Mouse (Mus musculus) heart, embryonic 16.5 days (tissue): ENCODE measurements around the gene Pianp. TPM values are rescaled to one million over a fixed set of nuclear protein-coding genes. Genes with fewer than 3 reads are reported as not detected.

Experiments
- ATAC-seq: fragments of 200-750 bp; cut with Nextera tagmentation; replicated peaks from 2 replicates; pipeline ENCODE4 v1.8.0; 2017; ENCODE audit warnings: moderate number of reproducible peaks; ENCODE audit not compliant: insufficient read depth, low FRiP score; ENCODE audit errors: extremely low read depth
- H3K27ac ChIP-seq: fragments of 300-500 bp; sonication (generic); 2 replicates; pipeline ENCODE4 v1.5.1; 2014; ENCODE audit warnings: mild to moderate bottlenecking, low read length, control low read depth, moderate library complexity
- H3K27me3 ChIP-seq: fragments of 300-500 bp; sonication (generic); 2 replicates; pipeline ENCODE4 v1.6.1; 2014; ENCODE audit warnings: low read length, mixed read lengths; ENCODE audit not compliant: control insufficient read depth, insufficient read depth
- H3K36me3 ChIP-seq: fragments of 300-500 bp; sonication (generic); 2 replicates; pipeline ENCODE4 v1.6.1; 2014; ENCODE audit not compliant: control insufficient read depth, insufficient read depth
- H3K4me1 ChIP-seq: fragments of 300-500 bp; sonication (generic); 2 replicates; pipeline ENCODE4 v1.6.1; 2014; ENCODE audit warnings: low read length, mixed read lengths; ENCODE audit not compliant: control insufficient read depth, insufficient read depth
- H3K4me2 ChIP-seq: fragments of 300-500 bp; sonication (generic); 2 replicates; pipeline ENCODE4 v1.6.1; 2014; ENCODE audit warnings: low read depth, mild to moderate bottlenecking, control low read depth, low read length
- H3K4me3 ChIP-seq: fragments of 300-500 bp; sonication (generic); 2 replicates; pipeline ENCODE4 v1.5.1; 2014; ENCODE audit warnings: mild to moderate bottlenecking, control low read depth, low read length
- H3K9ac ChIP-seq: fragments of 300-500 bp; sonication (generic); 2 replicates; pipeline ENCODE4 v1.6.1; 2014; ENCODE audit warnings: low read length, control low read depth
- H3K9me3 ChIP-seq: fragments of 300-500 bp; sonication (generic); replicated peaks from 2 replicates; pipeline ENCODE4 v1.6.1; 2016; ENCODE audit warnings: low read length; ENCODE audit not compliant: control insufficient read depth
- WGBS: fragments of 180-500 bp; shearing (Covaris S2); extraction: QIAGEN DNeasy Blood & Tissue Kit; methylation state at CpG from one replicate; pipeline ENCODE4 v1.1.7; 2014; 5-methylcytosine and 5-hydroxymethylcytosine counted together
- polyA plus RNA-seq: library from polyadenylated mRNA; unstranded; fragments of >200 nt; fragmentation: Nextera tagmentation; extraction: Ambion mirVana; gene quantifications from 2 replicates; pipeline ENCODE4 v1.2.1, GENCODE M21; 2015

The Pianp gene
- polyA plus RNA-seq, 1 experiment from 2014 or later: 0.54 TPM

- Histone ChIP-seq H3K9me3 (peaks cover 5% of the 10 kb centered on the region; the same call in 1 of the 2 replicates), H3K27me3 (no peaks in the 10 kb centered on the region), H3K36me3 (peaks cover 13% of the 10 kb centered on the region), H3K27ac (peak overlapping the region; percentile 92), H3K4me1 (peaks cover 16% of the 10 kb centered on the region), H3K9ac (peak overlapping the region; percentile 92), H3K4me3 (peak overlapping the region; percentile 90), H3K4me2 (peak overlapping the region; percentile 89)
- WGBS: 10% methylated on average over 14 of the region's 15 CpGs
- ATAC-seq: no peak
These were observed 30.7 kb upstream of the Pianp start for GRCm38 (mm10) chr6:124965747-124966146.

GRCm38 (mm10) chr6:124966466-124967118 lies 29.9 kb upstream of the Pianp start:
- Histone ChIP-seq H3K36me3 (peaks cover 10% of the 10 kb centered on the region), H3K4me2 (peak overlapping the region; percentile 89), H3K9me3 (peaks cover 5% of the 10 kb centered on the region; the same call in 1 of the 2 replicates), H3K9ac (no peak overlapping the region; the same call in 1 of the 2 replicates), H3K27ac (no peak overlapping the region; the same call in 1 of the 2 replicates), H3K4me3 (peak overlapping the region; percentile 90), H3K27me3 (no peaks in the 10 kb centered on the region), H3K4me1 (peaks cover 16% of the 10 kb centered on the region)
- no peak for ATAC-seq
- WGBS: 94% methylated on average over 7 of the region's 7 CpGs

- WGBS: 61% methylated on average over 4 of the region's 4 CpGs
- no peak for ATAC-seq
- H3K27ac ChIP-seq: no peak overlapping the region
- no peak overlapping the region for H3K4me2 ChIP-seq
- H3K36me3 ChIP-seq: peaks cover 10% of the 10 kb centered on the region
- H3K27me3 ChIP-seq: no peaks in the 10 kb centered on the region
- H3K4me1 ChIP-seq: peaks cover 16% of the 10 kb centered on the region
- no peak overlapping the region for H3K4me3 ChIP-seq
- H3K9me3 ChIP-seq: peaks cover 5% of the 10 kb centered on the region; the same call in 1 of the 2 replicates
- no peak overlapping the region for H3K9ac ChIP-seq
These were observed 28.7 kb upstream of the Pianp start for GRCm38 (mm10) chr6:124967766-124968165.

DNA sequence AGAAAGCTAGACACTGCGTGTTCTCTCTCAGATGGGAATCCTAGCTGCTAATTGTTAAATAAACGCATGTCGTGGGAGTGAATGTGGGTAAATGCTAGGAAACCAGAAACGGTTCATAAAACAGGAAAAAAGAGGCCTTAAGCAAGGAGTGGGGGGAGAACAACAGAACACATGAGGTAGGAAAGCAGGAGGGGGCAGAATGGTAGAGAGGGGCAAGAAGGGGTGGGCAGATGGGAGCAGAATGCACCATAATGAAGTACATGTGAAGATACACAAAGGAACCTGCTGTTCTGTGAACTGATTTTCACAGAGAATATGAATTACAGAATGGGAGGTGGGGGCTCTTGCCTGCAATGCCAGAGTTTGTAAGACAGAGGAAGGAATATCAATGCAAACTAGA lies 4.3 kb upstream of the Pianp start:
- ATAC-seq: no peak
- Histone ChIP-seq H3K36me3 (no peaks in the 10 kb centered on the region), H3K9me3 (0 out of 2 replicates have a peak, but pooled peaks cover 2% of the 10 kb centered on the region), H3K4me1 (peaks cover 6% of the 10 kb centered on the region), H3K27me3 (peaks cover 44% of the 10 kb centered on the region), H3K4me3 (no peak overlapping the region), H3K27ac (no peak overlapping the region), H3K9ac (no peak overlapping the region), H3K4me2 (no peak overlapping the region)
- WGBS: 70% methylated on average over 4 of the region's 4 CpGs

DNA sequence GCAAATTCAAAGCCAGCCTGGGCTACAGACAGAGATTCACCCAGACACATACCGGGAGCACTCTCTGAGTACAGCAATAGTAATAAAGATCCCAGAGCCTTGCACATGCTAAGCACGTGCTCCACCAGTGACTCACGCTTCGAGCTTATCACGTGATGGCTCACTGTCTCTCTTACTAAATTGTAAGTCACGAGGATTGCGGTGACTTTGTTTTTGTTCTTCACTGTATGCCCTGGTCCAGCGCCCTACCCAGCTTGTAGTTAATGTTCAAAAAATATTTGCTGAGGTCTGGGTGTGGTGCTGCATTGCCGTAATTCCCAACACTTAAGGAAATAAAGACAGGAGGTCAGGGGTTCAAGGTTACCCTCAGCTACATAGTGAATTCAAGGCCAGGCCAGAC lies 3.1 kb upstream of the Pianp start:
- H3K4me2 ChIP-seq: no peak overlapping the region
- H3K4me3 ChIP-seq: no peak overlapping the region
- ATAC-seq: no peak
- H3K9ac ChIP-seq: no peak overlapping the region
- H3K4me1 ChIP-seq: peaks cover 11% of the 10 kb centered on the region
- H3K27ac ChIP-seq: no peak overlapping the region
- WGBS: 76% methylated on average over 9 of the region's 9 CpGs
- H3K9me3 ChIP-seq: 0 out of 2 replicates have a peak, but pooled peaks cover 2% of the 10 kb centered on the region
- H3K36me3 ChIP-seq: no peaks in the 10 kb centered on the region
- peaks cover 53% of the 10 kb centered on the region for H3K27me3 ChIP-seq

DNA sequence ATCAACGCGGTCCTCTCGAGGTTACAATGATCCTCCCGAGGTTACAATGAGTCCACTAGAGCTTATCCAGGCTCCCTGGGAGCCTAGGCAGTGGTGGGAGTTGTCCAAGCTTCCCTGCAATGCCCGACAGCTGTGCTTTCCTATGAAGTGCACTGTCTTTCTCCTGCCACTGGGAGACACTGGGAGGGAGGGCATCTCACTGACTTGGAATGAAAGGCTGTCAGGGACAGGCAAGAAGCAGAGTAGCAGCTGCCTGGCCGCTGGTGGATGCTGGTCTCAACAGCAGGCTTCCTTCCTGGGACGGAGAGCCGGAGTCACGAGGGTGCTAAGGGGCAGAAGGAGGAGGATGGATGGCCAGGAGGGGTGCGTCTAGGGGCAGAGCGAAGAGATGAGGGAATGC lies 2.6 kb upstream of the Pianp start:
- ATAC-seq: no peak
- Histone ChIP-seq H3K9ac (no peak overlapping the region), H3K36me3 (no peaks in the 10 kb centered on the region), H3K9me3 (0 out of 2 replicates have a peak, but pooled peaks cover 2% of the 10 kb centered on the region), H3K4me3 (no peak overlapping the region), H3K27me3 (peaks cover 58% of the 10 kb centered on the region), H3K4me2 (no peak overlapping the region), H3K4me1 (peaks cover 12% of the 10 kb centered on the region), H3K27ac (no peak overlapping the region)
- WGBS: 12% methylated on average over 11 of the region's 11 CpGs

DNA sequence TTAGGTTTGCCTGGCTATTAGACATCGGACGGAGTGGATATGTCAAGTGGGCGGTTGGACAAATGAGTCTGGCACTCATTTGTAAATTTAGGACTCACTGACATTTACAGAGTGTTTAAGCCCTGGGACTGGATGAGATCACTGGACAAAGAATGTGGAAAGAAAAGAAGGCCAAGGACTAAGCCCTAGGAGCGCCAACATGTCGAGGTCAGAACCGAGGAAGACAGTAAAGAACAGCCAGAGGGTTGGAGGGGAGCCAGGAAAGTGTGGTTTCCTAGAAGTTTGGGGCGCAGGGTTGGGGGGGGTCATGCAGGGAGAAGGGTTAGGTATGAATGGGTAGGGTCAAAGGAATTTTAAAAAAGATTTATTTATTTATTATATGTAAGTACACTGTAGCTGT lies 1.2 kb upstream of the Pianp start:
- Histone ChIP-seq H3K9me3 (no peaks in the 10 kb centered on the region), H3K9ac (no peak overlapping the region), H3K4me2 (no peak overlapping the region), H3K4me3 (no peak overlapping the region), H3K27ac (no peak overlapping the region), H3K36me3 (no peaks in the 10 kb centered on the region), H3K27me3 (peaks cover 71% of the 10 kb centered on the region), H3K4me1 (peaks cover 12% of the 10 kb centered on the region)
- 70% methylated on average over 7 of the region's 7 CpGs for WGBS
- ATAC-seq: no peak

- H3K36me3 ChIP-seq: no peaks in the 10 kb centered on the region
These were observed 577 bp upstream of the Pianp start for GRCm38 (mm10) chr6:124995831-124996403.

GRCm38 (mm10) chr6:124998066-124998465 lies 1.6 kb downstream of the Pianp start:
- Histone ChIP-seq H3K36me3 (no peaks in the 10 kb centered on the region), H3K4me3 (no peak overlapping the region; the same call in 1 of the 2 replicates), H3K9me3 (no peaks in the 10 kb centered on the region), H3K9ac (no peak overlapping the region), H3K4me2 (0 out of 2 replicates have a peak overlapping the region, but pooled peaks have one; percentile 12), H3K27me3 (peaks cover 72% of the 10 kb centered on the region), H3K4me1 (peaks cover 12% of the 10 kb centered on the region), H3K27ac (no peak overlapping the region)
- no peak for ATAC-seq
- 5% methylated on average over 8 of the region's 8 CpGs for WGBS

More at GRCm38 (mm10) chr6:124995831-124996403, 577 bp upstream of the Pianp start:
- peaks cover 76% of the 10 kb centered on the region for H3K27me3 ChIP-seq
- 48% methylated on average over 8 of the region's 8 CpGs for WGBS
- no peak overlapping the region for H3K27ac ChIP-seq
- H3K9ac ChIP-seq: no peak overlapping the region
- no peak overlapping the region for H3K4me2 ChIP-seq
- H3K9me3 ChIP-seq: no peaks in the 10 kb centered on the region
- peaks cover 12% of the 10 kb centered on the region for H3K4me1 ChIP-seq
- no peak overlapping the region for H3K4me3 ChIP-seq
- ATAC-seq: no peak
